Mouse (Mus musculus) layer of hippocampus, adult 9-11 months (tissue): ENCODE measurements at regions not wholly inside any gene's neighbourhood (a gene's known extent, or its start where the extent isn't known, plus 50 kb on each side); places are given as distances from the start of the nearest gene placed in this dataset.
"Not testable (repeated sequence)": the region's sequence is repeated elsewhere in the genome, so short reads cannot be mapped to it uniquely, and the experiment has no call there.

Experiments
- DNase-seq: peaks from one replicate; pipeline ENCODE4 v3.0.0; 2022

- DNase-seq = not testable (repeated sequence)
Observed at GRCm38 (mm10) chr14:53560146-53560545, 693.8 kb downstream of the Dad1 start.

- not testable (repeated sequence) for DNase-seq
Observed at GRCm38 (mm10) chr14:53559386-53559920, 694.5 kb downstream of the Dad1 start.

GRCm38 (mm10) chr14:53553771-53554170, 700.1 kb downstream of the Dad1 start:
- no peak for DNase-seq

- DNase-seq = not testable (repeated sequence)
Observed at GRCm38 (mm10) chr14:53547365-53547764, 706.5 kb downstream of the Dad1 start.

GRCm38 (mm10) chr14:53545351-53545750, 708.6 kb downstream of the Dad1 start:
- DNase-seq = no peak

GRCm38 (mm10) chr14:53541640-53542039, 712.3 kb downstream of the Dad1 start:
- DNase-seq = not testable (repeated sequence)

GRCm38 (mm10) chr14:53537895-53538294, 716.0 kb downstream of the Dad1 start:
- DNase-seq = not testable (repeated sequence)

- not testable (repeated sequence) for DNase-seq
Observed at GRCm38 (mm10) chr14:53523430-53523829, 730.5 kb downstream of the Dad1 start.

GRCm38 (mm10) chr14:53518954-53519353, 735.0 kb downstream of the Dad1 start:
- not testable (repeated sequence) for DNase-seq

GRCm38 (mm10) chr14:53516623-53517238, 737.2 kb downstream of the Dad1 start:
- DNase-seq = not testable (repeated sequence)

GRCm38 (mm10) chr14:53505389-53505788, 748.5 kb downstream of the Dad1 start:
- not testable (repeated sequence) for DNase-seq

- DNase-seq = not testable (repeated sequence)
Observed at GRCm38 (mm10) chr14:53488383-53488782, 765.5 kb downstream of the Dad1 start.

- not testable (repeated sequence) for DNase-seq
Observed at GRCm38 (mm10) chr14:53487611-53488010, 766.3 kb downstream of the Dad1 start.

- not testable (repeated sequence) for DNase-seq
Observed at GRCm38 (mm10) chr14:53474170-53474569, 779.7 kb downstream of the Dad1 start.

- DNase-seq = not testable (repeated sequence)
Observed at GRCm38 (mm10) chr14:53460790-53461189, 793.1 kb downstream of the Dad1 start.

GRCm38 (mm10) chr14:53454001-53454400, 799.9 kb downstream of the Dad1 start:
- no peak for DNase-seq

GRCm38 (mm10) chr14:53439643-53440042, 814.3 kb downstream of the Dad1 start:
- DNase-seq = not testable (repeated sequence)

GRCm38 (mm10) chr14:53430130-53430529, 823.8 kb downstream of the Dad1 start:
- not testable (repeated sequence) for DNase-seq

- not testable (repeated sequence) for DNase-seq
Observed at GRCm38 (mm10) chr14:53428447-53428846, 825.5 kb downstream of the Dad1 start.

GRCm38 (mm10) chr14:53427636-53428035, 826.3 kb downstream of the Dad1 start:
- DNase-seq = not testable (repeated sequence)

GRCm38 (mm10) chr14:53416955-53417354, 836.9 kb downstream of the Dad1 start:
- DNase-seq = not testable (repeated sequence)

- not testable (repeated sequence) for DNase-seq
Observed at GRCm38 (mm10) chr14:53407500-53408227, 846.2 kb downstream of the Dad1 start.

GRCm38 (mm10) chr14:53390307-53390706, 863.6 kb downstream of the Dad1 start:
- not testable (repeated sequence) for DNase-seq

- not testable (repeated sequence) for DNase-seq
Observed at GRCm38 (mm10) chr14:53374591-53374990, 879.0 kb upstream of the Olfr1507 start.
